Mouse (Mus musculus) adrenal gland, adult 2 months (tissue): ENCODE measurements around the gene Mgmt. TPM values are rescaled to one million over a fixed set of nuclear protein-coding genes. Genes with fewer than 3 reads are reported as not detected.

Source experiments
- DNase-seq: peaks from one replicate; pipeline ENCODE4 v3.0.0; 2021
- long read RNA-seq: library from polyadenylated mRNA; stranded (forward); transcript quantifications from one replicate; pipeline ENCODE4 v2.0.0, GENCODE M21; 2021
- polyA plus RNA-seq: library from polyadenylated mRNA; depleted of rRNA; stranded (reverse); fragments of >200 nt; gene quantifications from 2 replicates; pipeline ENCODE4 v1.2.3, GENCODE M21; 2012; rRNA removed
- total RNA-seq, 2 experiments: library from RNA; stranded (reverse); gene quantifications; 2 replicates each; pipeline ENCODE4 v1.2.3; 2021

Gene Mgmt
- 1 to 10 TPM; 4.1 to 4.4 TPM for total RNA-seq
- polyA plus RNA-seq, result 3.2 and 3.4 TPM in 2 replicates
- long read RNA-seq, transcript Mgmt-201 (5 exons, 2,894 nt), result major isoform, 6 of 8 reads
- long read RNA-seq, partial matches to known transcripts, result 0 of 8 reads
- long read RNA-seq, other reads (novel, unspliced or antisense), result 2 of 8 reads

- peak; percentile 96 for DNase-seq
These were observed at the start of gene Mgmt for GRCm38 (mm10) chr7:136894106-136894986. TSS of gene Mgmt (plus strand) at chr7:136894614.

DNA sequence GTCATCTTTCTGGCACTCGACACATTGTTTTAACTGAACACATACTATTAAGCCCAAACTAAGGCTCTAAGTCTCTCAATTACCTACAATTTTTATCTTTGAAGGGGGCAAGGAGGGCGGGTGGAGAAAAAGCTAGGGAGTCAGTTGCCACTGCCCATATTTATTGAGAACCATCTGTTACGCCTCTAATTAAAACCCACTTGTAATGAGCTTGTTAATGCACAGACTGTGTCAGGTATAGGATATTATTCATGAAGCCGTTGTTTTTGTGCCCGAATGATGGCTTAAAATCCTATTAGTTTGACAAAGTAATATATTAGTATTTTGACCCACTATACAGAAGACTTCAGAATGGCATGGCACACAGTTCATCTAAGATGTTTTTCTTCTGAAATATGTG lies 49.6 kb upstream of the Mgmt start:
- DNase-seq, result no peak

DNA sequence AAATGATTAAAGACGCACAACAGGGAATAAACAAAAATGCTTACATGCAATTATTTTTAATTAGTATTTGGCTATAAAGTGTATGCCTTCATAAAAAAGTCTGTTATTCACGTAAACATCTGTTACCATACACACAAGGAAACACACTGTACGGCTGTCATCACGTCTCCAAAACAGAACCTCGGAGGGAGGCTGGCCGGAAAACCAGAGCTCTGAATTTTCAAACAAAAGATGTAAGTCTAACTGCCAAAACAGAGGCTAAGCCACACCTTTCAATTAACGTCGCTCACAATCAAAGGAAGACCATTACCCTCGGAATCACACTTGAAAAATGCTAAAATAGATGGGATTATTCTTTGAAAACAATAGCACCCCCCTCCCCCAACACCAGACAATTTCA lies 49.1 kb upstream of the Mgmt start:
- DNase-seq, result no peak

- DNase-seq, result no peak
These were observed 48.3 kb upstream of the Mgmt start for GRCm38 (mm10) chr7:136846086-136846620.

DNA sequence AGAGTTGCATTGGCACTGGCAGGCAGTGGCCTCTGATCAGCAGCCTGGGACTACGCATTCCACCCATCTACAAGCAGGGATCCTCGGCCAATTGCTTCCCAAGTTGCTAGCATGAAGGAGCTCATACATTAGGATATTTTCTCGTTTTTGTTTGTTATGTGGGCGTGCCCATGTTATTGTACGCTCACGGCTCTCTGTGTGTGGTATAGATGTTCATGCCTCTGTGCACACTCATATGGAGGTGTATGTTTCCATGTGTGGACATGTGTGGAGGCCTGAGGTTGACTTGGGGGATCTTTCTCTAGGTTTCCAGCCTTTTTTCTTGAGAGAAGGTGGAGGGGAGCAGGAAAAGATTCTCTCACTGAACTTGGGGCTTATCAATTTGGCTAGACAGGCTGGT lies 46.8 kb upstream of the Mgmt start:
- DNase-seq, result no peak

DNA sequence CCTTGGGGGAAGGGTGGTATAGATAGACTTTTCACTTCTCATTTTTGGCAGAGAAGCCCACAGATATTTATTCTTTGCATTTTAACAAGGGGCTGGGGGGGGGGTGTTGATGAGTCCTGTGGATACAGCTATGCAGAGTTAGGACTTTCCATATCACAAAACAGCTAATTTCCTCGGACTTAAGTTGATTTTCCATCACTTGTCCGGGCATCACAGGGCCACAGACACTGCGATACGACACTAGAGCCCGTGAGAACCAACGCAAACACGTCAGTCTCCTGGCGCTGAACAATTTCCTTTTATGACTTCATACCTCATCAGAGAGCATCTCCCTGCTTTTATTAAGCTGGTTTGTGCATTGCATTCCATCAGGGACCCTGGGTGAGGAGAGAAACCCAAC lies 45.7 kb upstream of the Mgmt start:
- DNase-seq, result no peak

GRCm38 (mm10) chr7:136849811-136850210 lies 44.6 kb upstream of the Mgmt start:
- DNase-seq, result no peak

DNA sequence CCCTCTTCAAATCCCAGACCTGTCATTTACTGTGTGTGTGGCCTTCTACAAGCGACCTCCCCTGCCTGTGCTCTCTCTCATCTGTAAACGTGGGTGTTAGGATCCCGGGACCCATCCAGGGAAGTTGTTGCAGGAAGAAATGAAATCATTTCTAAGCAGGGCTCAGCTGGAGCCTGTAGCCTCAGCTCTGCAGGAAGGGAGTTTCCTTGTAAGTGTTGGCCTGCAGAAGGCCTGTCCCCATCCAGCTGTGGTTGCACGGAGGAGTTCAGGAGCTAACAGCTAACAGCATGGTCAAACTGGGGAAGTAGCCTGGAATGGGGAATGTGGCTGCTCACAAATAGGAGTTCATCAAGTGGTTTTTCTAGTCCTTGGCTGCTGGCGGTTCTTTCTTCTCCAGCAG lies 44.1 kb upstream of the Mgmt start:
- DNase-seq, result no peak

DNA sequence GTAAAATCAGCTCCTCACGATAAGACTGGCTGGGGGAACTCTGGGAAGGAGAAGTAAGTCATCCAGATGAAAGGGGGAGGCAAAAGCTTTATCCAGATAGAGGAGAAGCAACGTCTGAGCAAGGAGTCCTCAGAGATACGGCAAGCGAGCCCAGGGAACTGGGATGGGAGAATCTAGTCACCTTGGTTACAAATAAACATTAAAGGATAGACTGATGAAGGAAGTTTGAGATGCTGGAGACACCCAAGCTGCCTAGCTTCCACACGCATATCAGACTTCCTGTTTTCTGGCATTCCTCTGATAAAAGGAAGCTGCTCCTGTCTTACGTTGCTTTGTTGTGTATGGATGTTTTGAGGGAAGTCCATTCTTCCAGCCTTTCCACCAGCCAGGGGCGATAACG lies 42.5 kb upstream of the Mgmt start:
- DNase-seq, result no peak

DNA sequence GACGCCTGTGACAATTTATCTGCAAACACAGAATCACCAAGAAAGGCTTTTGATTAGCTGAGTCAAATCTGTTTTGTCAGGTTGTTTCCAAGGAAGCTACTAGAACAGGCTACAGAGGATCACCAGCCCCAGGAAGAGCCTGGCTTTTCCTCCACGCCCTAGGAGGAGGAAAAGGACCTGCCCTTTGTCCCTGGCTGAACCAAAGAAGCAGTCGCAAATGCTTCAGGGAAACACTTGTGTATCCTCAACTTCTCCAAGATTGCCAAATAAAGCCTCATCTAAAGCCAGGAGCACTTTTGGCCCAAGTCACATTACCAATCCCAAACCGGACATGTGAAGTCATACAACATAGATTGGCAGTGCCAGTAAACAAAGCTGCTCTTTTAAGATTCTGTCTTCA lies 41.7 kb upstream of the Mgmt start:
- DNase-seq, result peak; percentile 6

GRCm38 (mm10) chr7:136864677-136865463 lies 29.5 kb upstream of the Mgmt start:
- no peak for DNase-seq

DNA sequence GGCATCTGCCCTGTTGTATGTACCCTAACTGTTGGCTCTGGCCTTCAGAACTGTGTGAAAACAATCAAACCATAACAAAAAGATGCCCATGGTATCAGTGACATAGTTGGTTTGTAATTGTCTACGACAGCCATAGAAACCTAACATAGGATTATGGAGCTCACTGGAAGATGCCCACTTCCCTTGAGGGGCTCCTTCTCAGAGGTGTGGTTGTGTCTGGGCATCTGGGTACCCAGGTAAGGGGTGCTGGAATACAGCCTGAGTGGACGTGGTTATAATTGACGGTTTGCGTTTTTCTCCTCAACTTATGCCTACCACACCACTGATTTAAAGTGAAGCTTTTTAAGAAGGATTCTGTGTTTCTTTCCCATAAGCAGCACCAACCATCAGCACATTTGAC lies 28.5 kb upstream of the Mgmt start:
- no peak for DNase-seq

- DNase-seq, result no peak
These were observed 27.9 kb upstream of the Mgmt start for GRCm38 (mm10) chr7:136866535-136866934.

- no peak for DNase-seq
These were observed 22.9 kb upstream of the Mgmt start for GRCm38 (mm10) chr7:136871535-136871934.

DNA sequence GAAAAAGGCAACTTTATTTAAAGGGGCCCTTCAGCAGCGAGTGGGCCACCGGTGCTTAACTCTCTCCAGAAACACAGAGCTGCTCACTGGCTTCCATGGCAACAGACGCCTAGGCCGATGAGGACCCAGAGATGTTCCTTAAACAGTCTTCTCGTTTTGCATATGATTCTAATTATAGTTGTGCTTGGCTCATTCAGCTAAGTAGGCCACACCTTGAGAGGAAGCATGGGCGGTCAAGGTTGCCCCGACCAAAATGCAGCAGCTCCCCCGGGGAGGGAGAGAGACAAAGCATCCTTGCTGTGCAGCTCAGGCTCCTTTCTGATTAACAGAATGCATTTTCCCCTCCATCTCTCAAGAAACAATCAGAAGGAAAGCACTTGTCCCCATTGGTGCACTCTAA lies 22.4 kb upstream of the Mgmt start:
- DNase-seq, result no peak

DNA sequence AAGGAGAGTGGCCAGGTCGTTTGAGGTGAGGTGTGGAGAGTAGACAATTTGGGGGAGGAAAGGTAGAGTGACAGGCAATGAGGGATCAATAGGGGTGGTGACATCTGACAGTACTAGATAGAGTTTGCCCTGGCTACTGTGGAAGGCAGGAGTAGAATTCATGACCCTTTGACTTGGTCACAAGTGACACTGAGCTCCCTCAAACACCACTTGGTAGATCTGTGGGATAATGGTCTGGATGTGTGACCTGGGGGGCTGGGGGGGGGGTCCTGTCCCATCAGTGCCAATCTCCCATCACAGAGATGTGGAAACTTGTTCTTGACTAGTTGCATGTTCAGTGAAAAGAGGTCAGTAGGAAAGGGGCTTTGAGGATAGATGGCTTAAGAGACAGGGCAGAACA lies 20.0 kb upstream of the Mgmt start:
- DNase-seq, result no peak

GRCm38 (mm10) chr7:136880386-136880785 lies 14.0 kb upstream of the Mgmt start:
- DNase-seq, result no peak

DNA sequence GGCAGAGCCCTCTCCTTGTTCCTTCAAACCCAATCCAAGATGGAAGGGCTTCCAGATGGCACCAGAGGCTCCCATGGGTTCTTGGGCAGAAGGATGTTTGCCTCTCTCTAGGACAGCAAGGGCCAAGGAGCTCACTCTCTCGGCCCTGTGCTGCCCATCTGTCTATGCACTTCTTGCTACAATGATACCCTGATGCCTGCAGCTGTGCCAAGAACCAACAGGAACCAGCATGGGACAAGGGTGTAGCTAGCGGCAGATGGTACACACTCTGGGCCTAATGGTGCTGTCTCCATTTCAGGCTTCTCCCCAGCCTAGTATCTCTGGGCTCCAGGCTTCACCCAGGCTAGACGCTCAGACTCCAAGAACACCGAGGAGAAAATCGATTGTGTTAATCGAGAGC lies 6.3 kb upstream of the Mgmt start:
- DNase-seq, result no peak

DNA sequence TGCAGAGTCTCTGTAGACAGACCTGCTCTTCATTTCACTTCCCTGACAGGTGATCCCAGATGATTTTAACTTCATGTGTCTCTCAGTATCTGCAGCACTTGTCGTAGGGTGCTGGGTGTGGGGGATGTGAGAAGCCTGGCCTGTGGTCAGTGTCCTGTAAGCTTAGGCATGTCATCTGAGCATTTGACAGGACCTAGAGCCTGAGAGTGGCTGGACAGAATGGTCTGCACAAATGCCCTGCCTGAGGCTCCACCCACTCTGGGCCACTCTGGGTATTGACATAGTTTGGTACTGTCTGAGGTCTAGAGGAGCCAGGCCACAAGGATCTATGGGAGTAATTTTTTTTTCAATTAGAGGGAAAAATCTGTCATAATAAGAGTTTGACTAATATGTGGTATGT lies 942 bp downstream of the Mgmt start:
- no peak for DNase-seq

- no peak for DNase-seq
These were observed 1.4 kb downstream of the Mgmt start for GRCm38 (mm10) chr7:136895851-136896250.

DNA sequence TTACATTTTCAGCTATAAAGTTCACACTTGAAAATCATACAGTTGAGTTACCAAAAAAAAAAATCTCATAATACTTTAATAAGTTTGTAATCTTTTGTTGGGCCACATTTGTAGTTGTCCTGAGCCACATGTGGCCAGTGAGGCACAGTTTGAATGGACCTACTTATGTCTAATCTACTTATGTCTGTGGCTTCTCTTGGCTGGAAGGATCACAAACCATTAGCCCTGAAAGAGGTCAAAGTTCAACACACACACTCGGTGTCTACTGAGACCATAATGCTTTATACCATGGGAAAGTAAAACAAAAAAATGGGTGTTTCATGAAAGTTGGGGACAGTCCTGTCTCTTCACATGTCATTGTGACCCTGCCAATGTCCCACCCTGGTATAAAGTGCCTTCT lies 3.1 kb downstream of the Mgmt start:
- no peak for DNase-seq

DNA sequence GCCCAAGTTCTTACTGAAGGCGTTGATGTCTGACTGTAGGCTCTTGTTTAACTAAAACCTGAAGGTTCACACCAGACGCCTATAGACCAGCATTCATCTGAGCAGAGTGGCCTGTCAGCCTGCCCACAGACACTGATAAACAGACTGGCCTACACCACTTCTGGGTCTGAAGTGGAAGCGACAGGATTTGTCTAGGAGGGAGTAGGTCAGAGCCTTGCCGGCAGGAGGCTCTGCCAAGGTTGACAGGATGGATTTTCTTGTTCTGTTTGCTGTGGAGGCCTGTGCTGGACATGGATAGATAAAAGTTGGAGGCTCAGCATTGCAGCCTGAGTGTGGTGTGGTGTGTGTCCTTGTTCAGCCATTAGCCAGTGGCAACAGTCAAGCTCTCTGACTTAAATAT lies 3.6 kb downstream of the Mgmt start:
- DNase-seq, result no peak

- no peak for DNase-seq
These were observed 14.3 kb downstream of the Mgmt start for GRCm38 (mm10) chr7:136908616-136909144.
